Mouse (Mus musculus): ENCODE data around the gene Aven.

GRCm38 (mm10) chr2:112541695-112542285 is 49.0 kb downstream of the Aven start:
- TF ChIP-seq CTCF (IDR thresholded peaks at IDR 0.05; ENCODE audit: low read depth) (no peak), EP300 (IDR thresholded peaks at IDR 0.05; ENCODE audit: low read depth) (no peak)

Measured in heart, postnatal 0 days (tissue).